Mouse (Mus musculus) limb, embryonic 11.5 days (tissue): Measurements from ENCODE around the gene Mknk2. TPM values are rescaled to one million over a fixed set of nuclear protein-coding genes. Genes with fewer than 3 reads are reported as not detected.

Experiments
- ATAC-seq: fragments of 200-750 bp; cut with Nextera tagmentation; 2 replicates; pipeline ENCODE4 v1.8.0; 2017; ENCODE audit warnings: low read depth; ENCODE audit not compliant: insufficient number of reproducible peaks, low FRiP score, low TSS enrichment
- DNase-seq: peaks from one replicate; pipeline ENCODE4 v3.0.0-alpha.2; 2015; ENCODE audit warnings: low spot score
- H3K27ac ChIP-seq: fragments of 300-500 bp; sonication (generic); replicated peaks from 2 replicates; pipeline ENCODE4 v1.5.1; 2014; ENCODE audit warnings: low read depth, mild to moderate bottlenecking, low read length
- H3K27me3 ChIP-seq: fragments of 300-500 bp; sonication (generic); 2 replicates; pipeline ENCODE4 v1.6.1; 2014; ENCODE audit warnings: mild to moderate bottlenecking, low read length, mixed read lengths; ENCODE audit not compliant: control insufficient read depth, insufficient read depth
- H3K36me3 ChIP-seq: fragments of 300-500 bp; sonication (generic); 2 replicates; pipeline ENCODE4 v1.6.1; 2014; ENCODE audit warnings: mild to moderate bottlenecking, low read length, moderate library complexity, mixed read lengths; ENCODE audit not compliant: control insufficient read depth, insufficient read depth
- H3K4me1 ChIP-seq: fragments of 300-500 bp; sonication (generic); 2 replicates; pipeline ENCODE4 v1.6.1; 2014; ENCODE audit warnings: low read length, mixed read lengths; ENCODE audit not compliant: control insufficient read depth, insufficient read depth
- H3K4me2 ChIP-seq: fragments of 300-500 bp; sonication (generic); 2 replicates; pipeline ENCODE4 v1.6.1; 2014; ENCODE audit warnings: low read depth, mild to moderate bottlenecking, moderate library complexity; ENCODE audit not compliant: severe bottlenecking
- H3K4me3 ChIP-seq: fragments of 300-500 bp; sonication (generic); 2 replicates; pipeline ENCODE4 v1.5.1; 2014; ENCODE audit warnings: low read depth, low read length
- H3K9ac ChIP-seq: fragments of 300-500 bp; sonication (generic); 2 replicates; pipeline ENCODE4 v1.6.1; 2014; ENCODE audit warnings: mild to moderate bottlenecking, low read length
- H3K9me3 ChIP-seq: fragments of 300-500 bp; sonication (generic); 2 replicates; pipeline ENCODE4 v1.6.1; 2016; ENCODE audit warnings: low read length; ENCODE audit not compliant: control insufficient read depth
- WGBS: fragments of 180-500 bp; shearing (Covaris S2); extraction: QIAGEN DNeasy Blood & Tissue Kit; methylation state at CpG from one replicate; pipeline ENCODE4 v1.1.7; 2014; 5-methylcytosine and 5-hydroxymethylcytosine counted together
- polyA plus RNA-seq: library from polyadenylated mRNA; unstranded; fragments of >200 nt; fragmentation: Nextera tagmentation; extraction: Ambion mirVana; gene quantifications from 2 replicates; pipeline ENCODE4 v1.2.1, GENCODE M21; 2014

The Mknk2 gene
- polyA plus RNA-seq, 1 experiment from 2014 or later: 98.5 TPM

- 89% methylated on average over 2 of the region's 2 CpGs for WGBS
- no peak overlapping the region for H3K4me3 ChIP-seq
- H3K9ac ChIP-seq: no peak overlapping the region
- H3K4me1 ChIP-seq: peaks cover 21% of the 10 kb centered on the region
- DNase-seq (no peak), ATAC-seq (no peak)
- H3K4me2 ChIP-seq: no peak overlapping the region
- H3K36me3 ChIP-seq: peaks cover 60% of the 10 kb centered on the region
- no peaks in the 10 kb centered on the region for H3K9me3 ChIP-seq
- H3K27me3 ChIP-seq: no peaks in the 10 kb centered on the region
- H3K27ac ChIP-seq: no peak overlapping the region
These were observed 7.4 kb downstream of the Mknk2 start for GRCm38 (mm10) chr10:80670531-80670930.

DNA sequence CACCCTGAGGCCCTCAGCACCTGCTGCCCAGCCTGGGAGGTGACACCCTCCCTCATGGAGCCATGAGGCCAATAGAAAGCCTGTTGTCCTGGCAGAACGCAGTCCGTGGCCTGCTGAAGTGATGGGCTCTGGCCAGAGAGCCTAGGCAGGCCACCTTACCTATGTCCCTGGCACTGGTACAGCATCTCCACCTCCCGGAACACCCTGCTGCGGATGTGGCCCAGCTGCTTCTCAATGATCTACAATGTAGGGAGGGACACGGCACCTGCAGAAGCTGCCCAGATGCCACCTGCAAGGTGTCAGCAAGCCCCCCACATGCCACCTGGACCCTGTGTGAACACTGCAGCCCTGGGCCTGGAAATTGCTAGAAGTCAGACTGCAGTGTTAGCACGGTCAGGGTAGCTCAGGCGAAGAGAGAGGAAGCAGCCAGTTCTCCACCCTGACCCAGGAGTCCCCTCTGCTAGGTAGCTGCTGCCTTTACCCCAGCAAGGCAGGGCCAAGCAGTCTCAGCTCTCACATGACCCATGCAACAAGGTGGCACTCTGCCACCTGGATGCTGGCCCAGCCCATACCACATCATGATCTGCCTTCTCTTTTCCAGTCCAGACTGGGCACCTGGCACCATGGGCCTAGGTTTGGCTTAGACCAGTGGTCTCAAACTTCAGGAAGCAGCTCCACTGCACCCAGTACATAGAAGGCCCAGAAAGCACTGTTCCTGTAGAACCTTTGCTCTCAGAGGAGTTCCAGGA, 8.0 kb downstream of the Mknk2 start:
- Histone ChIP-seq H3K4me1 (peaks cover 21% of the 10 kb centered on the region), H3K4me3 (no peak overlapping the region), H3K27me3 (no peaks in the 10 kb centered on the region), H3K36me3 (peaks cover 60% of the 10 kb centered on the region), H3K27ac (no peak overlapping the region), H3K9ac (no peak overlapping the region), H3K9me3 (no peaks in the 10 kb centered on the region), H3K4me2 (no peak overlapping the region)
- WGBS: 93% methylated on average over 7 of the region's 7 CpGs
- DNase-seq: no peak
- no peak for ATAC-seq

DNA sequence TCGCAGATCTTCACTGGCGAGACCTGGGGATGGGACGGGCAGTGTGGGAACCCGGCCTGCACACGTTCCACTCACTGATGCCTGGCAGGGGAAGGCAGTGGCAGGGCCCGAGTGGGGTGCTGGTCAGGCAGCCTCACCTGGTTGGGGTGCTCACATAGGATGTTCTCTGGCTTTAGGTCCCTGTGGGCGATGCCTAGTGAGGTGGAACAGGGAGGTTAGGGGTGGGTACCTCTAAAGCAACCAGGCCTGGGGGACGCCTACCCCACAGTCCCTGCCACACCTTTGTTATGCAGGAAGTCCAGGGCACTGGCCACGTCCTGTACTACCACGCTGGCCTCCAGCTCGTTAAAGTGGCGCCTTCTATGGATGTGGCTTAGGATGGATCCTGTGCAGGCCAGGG, 8.9 kb downstream of the Mknk2 start:
- Histone ChIP-seq H3K27me3 (no peaks in the 10 kb centered on the region), H3K9ac (no peak overlapping the region), H3K4me2 (no peak overlapping the region), H3K27ac (no peak overlapping the region), H3K4me3 (no peak overlapping the region), H3K4me1 (peaks cover 21% of the 10 kb centered on the region), H3K9me3 (no peaks in the 10 kb centered on the region), H3K36me3 (peaks cover 60% of the 10 kb centered on the region)
- WGBS: 90% methylated on average over 12 of the region's 12 CpGs
- DNase-seq: no peak
- ATAC-seq: no peak

DNA sequence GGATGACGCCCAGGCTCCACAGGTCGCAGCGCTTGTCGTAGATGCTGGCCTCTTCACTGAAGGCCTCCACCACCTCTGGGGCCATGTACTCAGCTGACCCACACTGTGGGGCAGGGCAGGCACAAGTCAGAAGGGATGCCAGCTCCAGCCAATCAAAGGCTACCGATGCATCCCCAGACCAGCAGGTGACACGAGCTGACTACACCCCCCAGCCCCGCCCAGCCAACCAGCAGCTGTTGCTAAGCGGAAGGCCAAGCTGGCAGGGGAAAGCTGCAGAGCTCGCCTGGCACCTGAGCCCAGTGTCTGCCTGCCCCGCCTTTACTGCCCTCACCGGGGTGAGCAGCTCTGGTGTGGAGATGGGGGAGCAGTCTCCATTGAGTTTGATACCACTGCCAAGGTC, 9.3 kb downstream of the Mknk2 start:
- DNase-seq: no peak
- H3K36me3 ChIP-seq: peaks cover 60% of the 10 kb centered on the region
- no peaks in the 10 kb centered on the region for H3K27me3 ChIP-seq
- no peak for ATAC-seq
- H3K4me2 ChIP-seq: no peak overlapping the region
- 85% methylated on average over 11 of the region's 11 CpGs for WGBS
- H3K4me1 ChIP-seq: peaks cover 21% of the 10 kb centered on the region
- no peak overlapping the region for H3K27ac ChIP-seq
- H3K4me3 ChIP-seq: no peak overlapping the region
- H3K9ac ChIP-seq: no peak overlapping the region
- no peaks in the 10 kb centered on the region for H3K9me3 ChIP-seq

GRCm38 (mm10) chr10:80666837-80667412, 11.0 kb downstream of the Mknk2 start:
- Histone ChIP-seq H3K9me3 (no peaks in the 10 kb centered on the region), H3K4me1 (peaks cover 27% of the 10 kb centered on the region), H3K4me3 (no peak overlapping the region), H3K27ac (no peak overlapping the region), H3K9ac (no peak overlapping the region), H3K4me2 (no peak overlapping the region), H3K27me3 (no peaks in the 10 kb centered on the region), H3K36me3 (peaks cover 47% of the 10 kb centered on the region)
- DNase-seq: no peak
- WGBS: 83% methylated on average over 19 of the region's 19 CpGs
- ATAC-seq: no peak

GRCm38 (mm10) chr10:80665981-80666733, 11.8 kb downstream of the Mknk2 start:
- no peak for ATAC-seq
- peaks cover 42% of the 10 kb centered on the region for H3K36me3 ChIP-seq
- WGBS: 80% methylated on average over 10 of the region's 10 CpGs
- H3K9ac ChIP-seq: no peak overlapping the region
- no peak overlapping the region for H3K4me3 ChIP-seq
- peaks cover 27% of the 10 kb centered on the region for H3K4me1 ChIP-seq
- H3K27ac ChIP-seq: no peak overlapping the region
- DNase-seq: no peak
- no peaks in the 10 kb centered on the region for H3K9me3 ChIP-seq
- H3K27me3 ChIP-seq: no peaks in the 10 kb centered on the region
- no peak overlapping the region for H3K4me2 ChIP-seq

DNA sequence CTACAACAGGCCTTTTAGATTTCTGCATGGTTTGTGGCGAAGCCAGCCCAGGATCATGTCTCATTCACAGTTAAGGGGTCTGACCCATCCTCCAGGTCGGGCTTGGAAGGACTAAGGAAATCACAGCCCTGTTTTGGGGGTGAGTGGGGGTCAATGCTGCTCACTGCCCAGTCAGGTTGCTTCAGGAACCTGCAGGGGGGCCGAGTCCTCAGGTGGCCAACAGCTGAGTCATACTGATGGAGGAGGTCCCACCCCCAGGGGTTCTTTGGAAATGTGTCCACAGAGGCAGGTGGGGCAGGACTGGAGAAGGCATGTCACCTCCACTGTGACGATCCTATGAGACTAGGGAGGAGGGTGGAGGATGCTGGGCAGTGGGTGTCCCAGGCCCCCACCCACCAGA, 12.5 kb downstream of the Mknk2 start:
- Histone ChIP-seq H3K9ac (no peak overlapping the region), H3K27me3 (no peaks in the 10 kb centered on the region), H3K36me3 (peaks cover 37% of the 10 kb centered on the region), H3K4me2 (no peak overlapping the region), H3K27ac (no peak overlapping the region), H3K9me3 (no peaks in the 10 kb centered on the region), H3K4me1 (peaks cover 27% of the 10 kb centered on the region), H3K4me3 (no peak overlapping the region)
- ATAC-seq (no peak), DNase-seq (no peak)
- WGBS: 72% methylated on average over 4 of the region's 4 CpGs

DNA sequence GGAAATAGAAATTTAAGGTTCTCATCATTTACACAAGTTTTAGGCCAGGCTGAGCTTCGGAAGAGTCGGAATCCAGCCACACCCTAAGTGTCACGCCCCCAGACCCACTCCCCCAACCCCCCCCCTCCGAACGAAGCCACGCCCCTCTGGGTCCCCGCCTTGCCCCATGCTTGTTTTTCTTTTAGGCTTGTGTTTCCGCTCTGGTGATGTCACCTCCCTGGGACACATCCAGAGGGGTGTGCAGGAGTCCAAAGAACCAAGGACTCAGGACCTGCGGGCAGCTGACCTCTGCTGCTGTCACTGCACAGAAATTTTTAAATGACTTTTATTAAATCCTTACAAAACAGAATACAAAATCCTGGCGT, 12.9 kb downstream of the Mknk2 start:
- 17% methylated on average over 10 of the region's 10 CpGs for WGBS
- H3K4me1 ChIP-seq: peaks cover 27% of the 10 kb centered on the region
- no peaks in the 10 kb centered on the region for H3K9me3 ChIP-seq
- no peak overlapping the region for H3K4me2 ChIP-seq
- ATAC-seq (no peak), DNase-seq (no peak)
- H3K4me3 ChIP-seq: no peak overlapping the region
- H3K27ac ChIP-seq: no peak overlapping the region
- H3K27me3 ChIP-seq: no peaks in the 10 kb centered on the region
- peaks cover 36% of the 10 kb centered on the region for H3K36me3 ChIP-seq
- H3K9ac ChIP-seq: no peak overlapping the region
